Mouse (Mus musculus) neural tube, embryonic 10.5 days (tissue): ENCODE measurements around the gene Zfp54.
"Not testable (repeated sequence)": the region's sequence is repeated elsewhere in the genome, so short reads cannot be mapped to it uniquely, and the experiment has no call there.

Experiments
- DNase-seq: peaks from one replicate; pipeline ENCODE4 v3.0.0-alpha.2; 2017; ENCODE audit warnings: low spot score; ENCODE audit errors: extremely low spot score

The Zfp54 gene

DNA sequence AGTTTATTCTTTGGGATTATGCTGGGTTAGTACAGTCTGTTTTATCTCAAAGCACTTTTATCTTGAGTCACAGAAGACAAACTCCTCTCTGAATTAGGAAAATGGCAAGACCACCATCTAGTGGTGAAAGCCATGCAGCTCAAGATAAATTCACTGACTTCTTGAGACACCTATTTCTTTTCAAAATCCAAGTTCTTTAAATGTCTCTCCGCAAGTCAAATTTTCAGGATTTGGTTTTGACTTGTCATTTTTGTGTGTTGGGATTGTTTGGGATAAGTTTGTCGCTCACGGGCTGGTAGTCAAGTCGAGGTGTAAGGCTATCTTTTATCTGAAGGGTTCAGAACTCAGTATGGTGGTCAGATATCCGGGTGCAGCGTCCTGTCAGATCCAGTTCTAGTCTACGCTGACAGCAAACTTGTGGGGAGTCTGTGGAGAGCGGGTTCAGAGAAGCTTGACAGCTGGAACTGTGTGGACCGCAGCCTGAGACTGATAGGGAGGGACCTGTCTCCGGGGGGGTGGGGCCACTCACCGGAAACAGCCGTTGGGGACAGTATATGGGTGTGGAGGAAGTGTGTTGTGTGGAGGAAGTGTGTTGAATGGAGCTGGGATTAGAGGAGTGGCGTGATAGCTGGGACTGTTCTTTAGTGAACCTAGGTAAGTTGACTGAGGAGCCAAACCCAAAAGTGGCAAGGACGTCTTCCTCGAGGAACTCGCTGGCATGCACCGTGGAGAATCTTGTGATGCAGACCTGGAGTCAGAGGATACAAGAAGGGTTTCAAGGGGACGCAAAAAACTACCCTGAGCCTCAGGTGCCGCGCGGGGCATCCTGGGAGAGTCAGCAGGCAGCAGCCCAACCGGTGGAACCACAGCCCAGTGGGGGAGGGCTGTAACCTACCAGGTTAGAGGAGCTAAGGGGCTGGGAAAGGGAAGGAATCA is at the start of gene Zfp54:
Gene Zfp54, plus strand, starts transcription at position 564 of the 936 bp plus-strand sequence.
- DNase-seq, result peak; percentile 54

DNA sequence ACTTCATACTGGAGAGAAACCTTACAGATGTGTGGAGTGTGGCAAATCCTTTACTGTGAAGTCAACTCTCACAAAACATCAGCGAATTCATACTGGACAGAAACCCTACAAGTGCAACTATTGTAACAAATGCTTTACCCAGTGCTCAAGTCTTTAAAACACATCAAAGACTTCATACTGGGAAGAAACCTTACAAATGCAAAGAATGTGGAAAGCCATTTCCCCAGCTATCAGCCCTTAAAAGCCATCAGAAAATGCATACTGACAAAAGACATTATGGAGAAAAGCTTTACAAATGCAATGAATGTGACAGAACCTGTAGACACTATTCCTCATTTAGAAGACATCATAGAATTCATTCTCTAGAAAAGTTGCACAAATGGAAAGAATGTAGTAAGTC is 47.7 kb upstream of the Zfp54 start:
- DNase-seq, result no peak

DNA sequence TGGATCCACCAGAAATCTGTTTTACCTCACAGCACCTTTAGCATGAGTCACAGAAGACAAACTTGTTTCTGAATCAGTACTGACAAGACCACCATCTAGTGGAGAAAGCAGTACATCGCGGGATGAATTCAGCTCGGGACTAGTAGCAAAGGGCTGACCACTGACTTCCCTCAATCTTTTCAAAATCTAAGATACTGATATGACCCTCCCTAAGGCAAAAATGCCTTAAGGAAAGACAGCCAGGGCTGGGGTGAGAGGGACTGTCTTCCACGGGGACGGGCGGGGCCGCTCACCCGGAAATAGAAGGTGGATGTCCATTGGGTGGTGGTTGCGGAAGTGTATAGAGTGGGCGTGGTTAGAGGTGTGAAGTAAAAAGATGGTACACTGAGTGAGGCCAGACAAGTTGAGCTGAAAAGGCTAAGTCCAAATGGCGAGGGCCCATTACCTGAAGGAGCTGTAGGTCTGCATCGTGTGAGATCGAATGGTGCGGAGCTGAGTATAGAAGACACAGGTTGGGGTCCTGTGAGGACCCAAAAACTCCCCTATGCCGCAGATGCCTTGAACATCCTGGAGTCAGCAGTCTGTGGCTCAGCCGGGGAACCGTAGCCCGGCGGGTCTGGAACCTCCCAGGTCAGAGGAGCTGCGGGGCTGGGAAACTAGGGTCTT is 39.5 kb upstream of the Zfp54 start, which contains the start of gene Zfp677:
Gene Zfp677, plus strand, starts transcription at position 358 of the 666 bp plus-strand sequence.
- peak; percentile 76 for DNase-seq

DNA sequence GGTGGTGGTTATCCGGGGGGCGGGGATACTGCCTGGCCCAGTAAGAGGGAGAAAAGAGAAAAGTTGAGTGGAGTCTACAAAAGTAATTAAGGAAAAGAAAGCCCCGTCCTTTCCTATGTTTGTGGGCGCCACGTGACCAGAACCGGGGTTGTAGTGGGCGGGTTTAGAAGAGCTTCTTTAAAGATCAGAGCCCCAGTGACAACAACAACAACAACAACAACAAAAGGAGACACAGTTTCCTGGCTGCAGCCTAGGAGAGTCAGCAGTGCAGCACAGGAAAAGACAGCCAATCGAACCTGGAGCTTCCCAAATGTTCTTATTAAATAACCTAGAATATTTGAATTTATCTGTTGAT is 39.0 kb upstream of the Zfp54 start:
- DNase-seq, result no peak

DNA sequence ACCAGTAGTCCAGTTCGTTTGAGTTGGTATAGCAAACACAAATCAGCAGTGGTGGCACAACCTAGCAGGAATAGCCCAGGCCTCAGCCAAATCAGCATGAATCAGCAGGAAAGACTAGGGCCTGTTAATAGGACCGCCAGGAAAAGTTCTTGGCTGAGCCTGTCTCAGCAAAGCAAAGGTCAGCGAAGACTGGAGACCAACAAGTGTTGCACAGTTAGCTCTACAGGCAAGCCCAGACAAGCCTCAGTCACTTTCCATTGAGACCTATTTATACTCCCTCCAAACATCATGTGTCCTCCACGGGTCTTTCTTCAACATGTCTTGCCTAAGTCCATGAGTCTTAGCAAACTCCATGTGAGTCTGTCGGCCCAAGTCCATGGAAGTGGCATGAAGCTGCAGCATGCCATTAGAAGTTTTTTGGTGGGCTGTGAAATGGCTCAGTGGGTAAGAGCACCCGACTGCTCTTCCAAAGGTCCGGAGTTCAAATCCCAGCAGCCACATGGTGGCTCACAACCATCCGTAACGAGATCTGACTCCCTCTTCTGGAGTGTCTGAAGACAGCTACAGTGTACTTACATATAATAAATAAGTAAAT is 15.9 kb downstream of the Zfp54 start:
- not testable (repeated sequence) for DNase-seq

DNA sequence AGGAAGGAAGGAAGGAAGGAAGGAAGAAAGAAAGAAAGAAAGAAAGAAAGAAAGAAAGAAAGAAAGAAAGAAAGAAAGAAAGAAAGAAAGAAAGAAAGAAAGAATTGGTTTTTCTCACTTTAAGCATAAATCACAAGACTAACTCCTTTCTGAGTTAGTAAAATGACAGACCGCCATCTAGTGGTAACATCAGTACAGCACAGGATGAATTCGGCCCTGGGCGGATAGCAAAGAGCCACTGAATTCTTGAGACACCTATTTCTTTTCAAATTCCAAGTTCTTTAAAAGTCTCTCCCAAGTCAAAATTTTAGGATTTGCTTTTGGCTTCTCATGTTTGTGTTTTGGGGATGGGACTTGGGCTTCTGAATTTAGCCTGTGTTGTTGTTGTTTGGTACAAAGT is 26.6 kb downstream of the Zfp54 start:
- DNase-seq, result no peak

DNA sequence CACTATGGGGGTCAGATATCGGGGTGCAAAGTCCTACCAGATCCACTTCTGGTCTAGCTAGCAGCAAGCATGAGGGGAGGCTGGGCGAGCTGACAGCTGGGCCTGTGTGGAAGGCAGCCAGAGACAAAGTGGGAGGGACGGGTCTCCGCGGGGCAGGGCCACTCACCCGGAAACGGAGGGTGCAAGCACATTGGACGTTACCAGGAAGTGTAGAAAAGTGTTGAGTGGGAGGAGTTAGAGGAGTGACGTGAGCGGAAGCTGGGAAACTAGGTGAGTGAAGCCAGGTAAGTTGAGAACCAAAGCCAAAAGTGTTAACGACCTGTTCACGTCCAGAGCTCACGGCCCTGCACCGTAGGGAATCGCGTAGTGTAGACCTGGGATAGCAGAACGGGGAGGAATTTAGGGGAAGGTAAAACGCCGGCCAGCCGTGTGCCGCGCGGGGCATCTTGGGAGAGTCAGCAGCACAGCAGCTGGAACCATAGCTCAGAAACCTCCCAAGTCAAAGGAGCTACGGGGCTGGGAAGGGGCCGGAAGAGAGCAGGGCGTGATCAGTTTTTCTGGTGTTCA is 27.2 kb downstream of the Zfp54 start, which contains the start of gene Zfp51:
Gene Zfp51, plus strand, starts transcription at position 237 of the 567 bp plus-strand sequence.
- peak; percentile 84 for DNase-seq

DNA sequence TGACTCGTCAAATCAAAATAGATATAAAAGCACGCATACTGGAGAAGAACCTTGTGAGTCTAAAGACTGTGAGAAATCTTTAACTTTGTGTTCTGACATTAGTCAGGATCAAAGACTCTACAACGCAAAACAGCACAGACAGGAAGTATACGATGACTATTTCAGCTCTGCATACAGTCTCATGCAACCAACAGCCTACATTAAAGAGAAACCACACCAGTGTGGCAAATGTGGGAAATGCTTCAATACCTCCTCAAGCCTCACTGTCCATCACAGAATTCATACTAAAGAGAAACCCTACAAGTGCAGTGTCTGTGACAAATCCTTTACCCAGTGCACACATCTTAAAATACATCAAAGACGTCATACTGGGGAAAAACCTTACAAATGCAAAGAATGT is 40.5 kb downstream of the Zfp54 start:
- no peak for DNase-seq

DNA sequence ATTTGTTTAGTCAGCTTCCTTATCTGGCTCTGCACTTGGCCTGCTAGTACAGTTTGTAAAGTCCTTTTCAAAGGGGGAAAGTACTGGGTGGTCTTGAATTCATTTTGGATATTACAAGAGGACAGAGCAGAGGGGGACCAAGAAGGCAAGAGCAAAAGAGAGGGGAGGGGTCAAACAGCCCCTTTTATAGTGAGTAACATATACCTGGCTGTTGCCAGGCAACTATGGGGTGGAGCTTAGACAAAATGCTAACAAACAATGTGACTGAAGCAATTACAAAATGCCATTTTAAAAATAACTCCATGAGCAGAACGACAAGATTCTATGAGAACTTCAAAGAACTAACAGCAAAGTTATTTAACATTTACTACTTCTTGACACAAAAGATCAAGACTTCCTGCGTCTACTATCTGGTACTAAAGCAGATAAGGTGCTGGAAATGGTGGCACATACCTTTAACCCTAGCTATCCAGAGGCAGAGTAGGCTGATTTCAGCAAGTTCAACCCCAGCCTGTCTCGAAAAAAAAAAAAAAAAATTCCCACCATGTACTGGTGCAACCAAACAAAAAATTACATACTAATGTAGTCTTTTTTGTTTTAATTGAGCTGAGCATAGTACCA is 49.1 kb downstream of the Zfp54 start:
- DNase-seq, result no peak

DNA sequence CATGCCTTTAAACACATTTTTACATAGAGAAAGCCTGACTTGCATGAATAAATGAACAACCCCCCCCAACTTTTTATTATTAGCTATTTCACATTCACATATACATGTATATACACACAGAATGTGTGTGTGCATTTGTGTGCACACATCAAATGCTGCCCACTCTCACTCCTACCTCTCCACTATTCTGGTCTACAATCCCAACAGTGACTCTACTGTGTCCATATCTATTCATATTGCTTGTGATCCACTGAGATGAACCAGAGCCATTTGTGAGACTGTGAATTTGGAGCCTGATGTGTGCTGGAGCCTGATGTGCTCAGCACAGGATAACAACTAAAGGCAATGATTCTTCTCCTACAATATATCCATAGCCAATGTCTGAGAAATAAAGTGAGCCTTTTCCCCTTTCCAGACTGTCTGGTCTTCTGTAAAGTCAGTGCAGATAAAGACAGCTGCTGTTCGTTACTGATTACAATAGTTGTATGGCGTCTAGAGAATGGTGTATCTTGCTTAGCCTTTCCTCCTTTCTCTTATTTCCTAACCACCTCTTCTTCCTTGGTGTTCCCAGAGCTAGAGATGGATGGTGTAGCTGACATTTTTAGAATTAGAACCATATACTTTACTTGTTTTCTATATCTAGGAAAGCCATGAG is 49.8 kb downstream of the Zfp54 start:
- no peak for DNase-seq

DNA sequence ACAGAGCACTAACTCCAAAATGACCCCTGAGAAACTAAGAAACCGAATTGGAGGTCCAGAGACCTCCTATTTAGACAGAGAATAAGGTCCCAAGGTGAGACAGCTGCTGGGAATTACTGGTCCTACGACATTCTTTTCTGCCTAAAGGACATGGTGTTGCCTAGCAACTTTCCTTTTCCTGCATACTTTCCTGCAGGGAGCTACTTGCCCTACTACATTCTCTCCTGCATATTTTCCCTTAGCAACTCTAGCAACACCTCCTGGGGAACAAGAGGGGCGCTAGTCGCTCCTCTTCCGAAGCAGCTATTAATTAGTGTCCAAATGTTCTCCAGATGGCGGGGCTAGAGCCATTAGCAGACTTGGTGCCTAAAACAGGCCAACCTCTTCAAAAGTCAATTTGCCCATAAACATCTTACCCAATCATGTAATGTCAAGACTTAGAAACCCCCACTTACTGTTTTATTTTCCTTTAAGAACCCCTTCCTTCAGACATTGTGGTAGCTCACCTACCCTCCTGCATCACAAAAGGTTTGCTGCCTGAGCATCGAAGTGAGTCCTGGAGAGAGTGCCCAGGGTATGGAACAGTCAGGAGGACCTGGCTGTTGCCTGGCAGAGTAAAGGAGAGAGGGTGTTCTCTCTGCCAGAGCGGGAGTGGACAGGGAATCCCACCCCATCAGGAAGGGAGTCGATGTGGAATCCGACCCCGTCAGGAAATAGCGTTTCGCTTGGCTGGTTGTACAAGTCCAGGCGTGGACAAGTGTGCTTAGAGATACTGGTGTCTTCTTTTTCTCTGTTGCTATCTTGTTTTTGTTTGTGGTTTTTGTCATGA is 50.5 kb downstream of the Zfp54 start:
- peak; percentile 30 for DNase-seq

DNA sequence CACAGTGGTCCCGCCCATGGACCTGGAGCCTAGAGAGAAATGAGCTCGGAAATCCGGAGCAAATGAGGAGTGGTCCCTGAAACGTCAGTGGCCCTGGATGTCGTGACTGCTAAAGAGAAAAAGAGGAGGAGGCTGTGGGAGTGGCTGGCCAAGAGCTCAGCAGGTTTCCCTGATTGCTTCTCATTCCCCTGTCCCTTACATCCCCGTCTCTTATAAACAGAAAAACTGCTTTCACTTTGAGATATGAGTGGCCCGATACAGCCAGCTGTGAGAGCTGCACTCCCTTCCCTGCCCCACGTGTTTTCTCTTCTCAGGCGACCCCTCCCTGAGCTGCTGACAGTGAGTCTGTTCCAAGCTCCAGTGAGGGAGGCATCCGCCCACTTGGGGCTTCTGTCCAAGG is 51.7 kb downstream of the Zfp54 start:
- not testable (repeated sequence) for DNase-seq

DNA sequence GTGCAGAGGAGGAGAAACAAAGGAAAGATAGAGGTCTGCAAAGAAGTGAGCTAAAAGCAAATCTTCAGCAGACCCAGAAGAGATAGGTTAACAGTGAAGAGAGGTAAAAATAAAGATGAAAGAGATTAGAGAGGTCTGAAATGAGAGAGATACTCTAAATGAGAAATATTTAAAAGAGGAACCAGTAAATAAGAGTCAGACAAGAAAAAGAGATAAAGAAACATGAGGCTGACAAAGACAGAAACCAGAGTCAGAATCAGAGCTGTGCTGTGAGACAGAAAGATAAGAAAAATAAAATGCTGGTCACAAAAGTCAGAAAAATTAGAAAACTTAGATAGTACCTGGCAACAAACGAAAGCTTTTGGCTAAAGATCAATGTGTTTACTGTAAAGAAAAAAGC is 52.3 kb downstream of the Zfp54 start:
- not testable (repeated sequence) for DNase-seq

DNA sequence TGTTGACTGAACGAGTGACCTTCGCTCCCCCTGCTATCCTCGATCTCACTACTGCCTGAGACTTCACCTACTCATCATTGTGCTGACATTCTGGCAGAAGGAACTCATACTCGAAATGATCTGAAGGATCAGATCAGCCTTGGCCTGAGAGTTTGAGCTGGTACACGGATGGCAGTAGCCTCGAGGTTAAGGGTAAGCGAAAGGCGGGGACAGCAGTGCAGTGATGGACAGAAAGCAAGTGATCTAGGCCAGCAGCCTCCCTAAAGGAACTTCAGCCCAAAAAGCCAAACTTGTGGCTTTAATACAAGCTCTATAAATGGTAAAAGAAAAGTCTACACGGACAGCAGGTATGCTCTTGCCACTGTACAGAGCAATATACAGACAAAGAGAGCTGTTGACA is 53.3 kb downstream of the Zfp54 start:
- DNase-seq, result not testable (repeated sequence)

DNA sequence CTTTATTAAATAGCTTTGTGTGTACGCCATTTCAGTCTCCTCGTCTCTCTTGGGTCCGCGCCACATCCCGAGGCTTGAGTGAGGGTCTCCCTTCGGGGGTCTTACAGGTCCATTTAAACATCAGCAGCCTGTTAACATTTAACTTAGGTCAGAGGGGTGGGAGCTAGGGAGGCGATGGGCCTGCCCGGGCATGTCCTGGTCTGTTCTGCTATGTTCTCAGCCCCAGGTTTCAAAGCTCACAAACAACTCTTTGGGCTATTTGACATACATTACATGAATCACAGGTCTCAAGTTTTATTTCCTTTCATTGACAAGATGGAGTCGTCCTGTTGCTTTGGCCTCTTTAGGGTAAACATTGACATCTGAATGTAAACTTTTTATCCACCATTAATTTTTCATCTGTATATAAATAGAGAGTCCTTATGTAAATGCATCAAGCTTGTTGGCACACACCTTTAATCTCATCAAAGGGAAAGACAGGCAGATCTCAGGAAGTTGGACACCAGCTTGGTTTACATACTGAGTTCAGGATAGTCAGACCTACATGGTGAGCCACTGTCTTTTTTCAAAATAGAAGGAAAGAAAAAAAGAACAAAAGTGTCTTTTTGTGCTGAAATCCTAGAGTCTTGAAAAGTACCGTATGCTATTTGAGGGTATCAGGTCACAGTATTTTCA is 55.2 kb downstream of the Zfp54 start:
- DNase-seq, result not testable (repeated sequence)
